Mouse (Mus musculus) neural tube, embryonic 12.5 days (tissue): Measurements from ENCODE around the gene Psmb10. TPM values are rescaled to one million over a fixed set of nuclear protein-coding genes. Genes with fewer than 3 reads are reported as not detected.

Experiments
- ATAC-seq: fragments of 200-750 bp; cut with Nextera tagmentation; 2 replicates; pipeline ENCODE4 v1.8.0; 2017; ENCODE audit warnings: low read depth, mild to moderate bottlenecking, moderate TSS enrichment, moderate library complexity; ENCODE audit not compliant: low FRiP score
- H3K27ac ChIP-seq: fragments of 300-500 bp; sonication (generic); 2 replicates; pipeline ENCODE4 v1.5.1; 2016
- H3K27me3 ChIP-seq: fragments of 300-500 bp; sonication (generic); replicated peaks from 2 replicates; pipeline ENCODE4 v1.6.1; 2016; ENCODE audit warnings: mild to moderate bottlenecking
- H3K36me3 ChIP-seq: fragments of 300-500 bp; sonication (generic); 2 replicates; pipeline ENCODE4 v1.6.1; 2016; ENCODE audit warnings: mild to moderate bottlenecking
- H3K4me1 ChIP-seq: fragments of 300-500 bp; sonication (generic); 2 replicates; pipeline ENCODE4 v1.6.1; 2016
- H3K4me2 ChIP-seq: fragments of 300-500 bp; sonication (generic); replicated peaks from 2 replicates; pipeline ENCODE4 v1.6.1; 2016; ENCODE audit warnings: mild to moderate bottlenecking
- H3K4me3 ChIP-seq: fragments of 300-500 bp; sonication (generic); 2 replicates; pipeline ENCODE4 v1.5.1; 2016
- H3K9ac ChIP-seq: fragments of 300-500 bp; sonication (generic); 2 replicates; pipeline ENCODE4 v1.6.1; 2016; ENCODE audit warnings: mild to moderate bottlenecking
- H3K9me3 ChIP-seq: fragments of 300-500 bp; sonication (generic); 2 replicates; pipeline ENCODE4 v1.6.1; 2016; ENCODE audit warnings: mild to moderate bottlenecking
- WGBS: fragments of 180-500 bp; shearing (Covaris S2); methylation state at CpG from one replicate; pipeline ENCODE4 v1.1.7; 2016; 5-methylcytosine and 5-hydroxymethylcytosine counted together
- microRNA-seq: library from miRNA; unstranded; fragments of <30 nt; microRNA quantifications from one replicate; pipeline ENCODE4, GENCODE M21; 2017
- polyA plus RNA-seq: library from polyadenylated mRNA; unstranded; fragments of >200 nt; fragmentation: Nextera tagmentation; extraction: Ambion mirVana; gene quantifications from 2 replicates; pipeline ENCODE4 v1.2.1, GENCODE M21; 2016

Gene Psmb10
- polyA plus RNA-seq, 1 experiment from 2014 or later: 30.7 TPM

- Histone ChIP-seq H3K4me2 (peak within 1 kb of the TSS; percentile 50), H3K9ac (peak within 1 kb of the TSS; percentile 22; the same call in 1 of the 2 replicates), H3K27ac (no peak within 1 kb of the TSS), H3K4me1 (peaks cover 7% of the 10 kb centered on the region), H3K4me3 (0 out of 2 replicates have a peak within 1 kb of the TSS, but pooled peaks have one; percentile 11), H3K27me3 (no peaks in the 10 kb centered on the region), H3K9me3 (no peaks in the 10 kb centered on the region), H3K36me3 (peaks cover 55% of the 10 kb centered on the region)
- WGBS: 8% methylated on average over 11 of the region's 11 CpGs
- ATAC-seq: peak; percentile 92
Measured at GRCm38 (mm10) chr8:105893339-105893738, 44.9 kb downstream of the Psmb10 start, which contains the start of gene Nrn1l. Gene Nrn1l (plus strand): TSS chr8:105893567.

- ATAC-seq: no peak
- 89% methylated on average over 6 of the region's 6 CpGs for WGBS
Measured at GRCm38 (mm10) chr8:105892432-105892831, 45.8 kb downstream of the Psmb10 start.

GRCm38 (mm10) chr8:105890870-105891269 is 47.4 kb downstream of the Psmb10 start:
- ATAC-seq: no peak
- Histone ChIP-seq H3K9ac (no peak overlapping the region), H3K4me1 (peaks cover 7% of the 10 kb centered on the region), H3K4me2 (no peak overlapping the region), H3K4me3 (no peak overlapping the region), H3K27ac (no peak overlapping the region), H3K36me3 (peaks cover 80% of the 10 kb centered on the region), H3K27me3 (no peaks in the 10 kb centered on the region), H3K9me3 (no peaks in the 10 kb centered on the region)
- WGBS: 75% methylated on average over 6 of the region's 6 CpGs

More at GRCm38 (mm10) chr8:105892432-105892831, 45.8 kb downstream of the Psmb10 start:
- peaks cover 7% of the 10 kb centered on the region for H3K4me1 ChIP-seq
- H3K36me3 ChIP-seq: peaks cover 64% of the 10 kb centered on the region
- H3K4me2 ChIP-seq: no peak overlapping the region
- H3K9me3 ChIP-seq: no peaks in the 10 kb centered on the region
- no peak overlapping the region for H3K27ac ChIP-seq
- H3K27me3 ChIP-seq: no peaks in the 10 kb centered on the region
- no peak overlapping the region for H3K9ac ChIP-seq
- H3K4me3 ChIP-seq: no peak overlapping the region

DNA sequence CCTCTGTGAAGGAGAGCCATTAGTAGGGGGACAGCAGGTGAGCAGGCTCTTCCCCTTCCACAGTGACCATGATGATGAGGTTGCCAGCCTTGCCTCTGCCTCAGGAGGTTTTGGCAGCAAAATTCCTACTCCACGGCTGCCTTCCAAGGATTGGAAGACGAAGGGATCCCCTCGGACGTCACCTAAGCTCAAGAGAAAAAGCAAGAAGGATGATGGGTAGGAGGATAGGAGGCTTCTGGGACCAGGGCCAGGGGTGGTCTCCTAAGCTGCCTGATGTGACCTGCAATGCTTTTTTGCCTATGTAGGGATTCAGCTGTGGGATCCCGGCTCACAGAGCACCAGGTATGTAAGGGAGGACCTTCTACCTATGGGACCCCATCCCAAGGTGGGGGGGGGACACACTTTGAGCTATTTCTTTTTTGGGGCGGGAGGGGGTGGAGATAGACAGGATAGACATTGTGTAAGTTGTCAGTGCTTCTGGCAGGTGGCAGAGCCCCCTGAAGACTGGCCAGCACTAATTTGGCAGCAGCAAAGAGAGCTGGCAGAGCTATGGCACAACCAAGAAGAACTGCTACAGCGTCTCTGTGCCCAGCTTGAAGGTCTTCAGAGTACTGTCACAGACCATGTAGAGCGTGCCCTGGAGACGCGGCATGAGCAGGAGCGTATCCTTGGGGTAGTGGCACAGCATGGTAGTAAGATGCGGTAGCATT is 48.3 kb downstream of the Psmb10 start:
- Histone ChIP-seq H3K36me3 (peaks cover 87% of the 10 kb centered on the region), H3K9me3 (no peaks in the 10 kb centered on the region), H3K4me2 (no peak overlapping the region), H3K27ac (no peak overlapping the region), H3K27me3 (no peaks in the 10 kb centered on the region), H3K4me3 (no peak overlapping the region), H3K9ac (no peak overlapping the region), H3K4me1 (peaks cover 7% of the 10 kb centered on the region)
- no peak for ATAC-seq
- 94% methylated on average over 12 of the region's 12 CpGs for WGBS

Small RNAs within 50 kb of the gene (microRNA-seq; reads per million reads assigned to microRNA genes)
- not detected for gene Mir7074

Other genes starting within 250 kb of the Psmb10 start
- 84.1 and 90.7 TPM in 2 replicates for gene Acd, start 237.3 kb downstream of the Psmb10 start, polyA plus RNA-seq
- gene Pard6a, start 237.3 kb downstream of the Psmb10 start, polyA plus RNA-seq: 31.9 and 38.5 TPM in 2 replicates
- gene 4933405L10Rik, start 230.8 kb downstream of the Psmb10 start, polyA plus RNA-seq: not detected in 2 replicates
- gene Enkd1, start 230.2 kb downstream of the Psmb10 start, polyA plus RNA-seq: 19.4 and 20.3 TPM in 2 replicates
- 63.1 and 64.6 TPM in 2 replicates for gene Gfod2, start 179.8 kb downstream of the Psmb10 start, polyA plus RNA-seq
- 14.6 and 15.2 TPM in 2 replicates for gene Ranbp10, start 111.1 kb downstream of the Psmb10 start, polyA plus RNA-seq
- gene Tsnaxip1, start 110.7 kb downstream of the Psmb10 start, polyA plus RNA-seq: 0.24 and 0.27 TPM in 2 replicates
- gene Cenpt, start 85.2 kb downstream of the Psmb10 start, polyA plus RNA-seq: 58.6 and 61.8 TPM in 2 replicates
- 73.0 and 77.7 TPM in 2 replicates for gene Thap11, start 83.3 kb downstream of the Psmb10 start, polyA plus RNA-seq
- gene Nutf2, start 77.9 kb downstream of the Psmb10 start, polyA plus RNA-seq: 238 and 249 TPM in 2 replicates
- 62.0 and 63.1 TPM in 2 replicates for gene Edc4, start 57.6 kb downstream of the Psmb10 start, polyA plus RNA-seq
- 0.73 TPM in 1 of 2 replicates, not detected in the other for gene Nrn1l, start 44.9 kb downstream of the Psmb10 start, polyA plus RNA-seq
- 20.0 and 20.8 TPM in 2 replicates for gene Pskh1, start 38.0 kb downstream of the Psmb10 start, polyA plus RNA-seq
- 2.3 and 2.4 TPM in 2 replicates for gene Ctrl, start 4.6 kb downstream of the Psmb10 start, polyA plus RNA-seq
- gene Lcat, start 4.9 kb upstream of the Psmb10 start, polyA plus RNA-seq: 0.85 and 0.98 TPM in 2 replicates
- 11.8 and 13.9 TPM in 2 replicates for gene Slc12a4, start 27.7 kb upstream of the Psmb10 start, polyA plus RNA-seq
- not detected in 2 replicates for gene Dpep3, start 41.0 kb upstream of the Psmb10 start, polyA plus RNA-seq
- gene Dus2, start 52.9 kb upstream of the Psmb10 start, polyA plus RNA-seq: 17.9 and 19.6 TPM in 2 replicates
- gene Dpep2nb, start 67.5 kb upstream of the Psmb10 start, polyA plus RNA-seq: not detected in 2 replicates
- gene Ddx28, start 73.4 kb upstream of the Psmb10 start, polyA plus RNA-seq: 19.7 and 20.9 TPM in 2 replicates
- 4.4 and 5.6 TPM in 2 replicates for gene Nfatc3, start 120.4 kb upstream of the Psmb10 start, polyA plus RNA-seq
- 1.1 and 1.6 TPM in 2 replicates for gene Esrp2, start 198.5 kb upstream of the Psmb10 start, polyA plus RNA-seq
- 17.6 and 18.4 TPM in 2 replicates for gene Pla2g15, start 212.0 kb upstream of the Psmb10 start, polyA plus RNA-seq
- gene Slc7a6, start 230.4 kb upstream of the Psmb10 start, polyA plus RNA-seq: 71.2 and 73.9 TPM in 2 replicates